Mouse (Mus musculus) olfactory bulb, adult 2 months (tissue): ENCODE measurements around the gene Trim62. TPM values are rescaled to one million over a fixed set of nuclear protein-coding genes. Genes with fewer than 3 reads are reported as not detected.

Experiments used
- H3K27ac ChIP-seq: fragments of 200-500 bp; 2 replicates; pipeline ENCODE4 v1.5.1; 2012; ENCODE audit warnings: low read depth, low read length; ENCODE audit not compliant: insufficient read depth
- H3K4me1 ChIP-seq: fragments of 200-500 bp; 2 replicates; pipeline ENCODE4 v1.6.1; 2012; ENCODE audit warnings: low read length; ENCODE audit not compliant: control insufficient read depth, insufficient read depth
- H3K4me3 ChIP-seq: fragments of 200-500 bp; 2 replicates; pipeline ENCODE4 v1.5.1; 2012; ENCODE audit warnings: mild to moderate bottlenecking, low read depth, low read length, moderate library complexity; ENCODE audit not compliant: insufficient read depth
- CTCF ChIP-seq: fragments of 200-500 bp; IDR thresholded peaks from 2 replicates; pipeline ENCODE4 v1.5.1; 2012; ENCODE audit warnings: low read depth, mild to moderate bottlenecking, low read length, moderate library complexity; ENCODE audit not compliant: insufficient read depth
- POLR2A ChIP-seq: fragments of 200-500 bp; IDR thresholded peaks from 2 replicates; pipeline ENCODE4 v1.6.1; 2012; ENCODE audit warnings: mild to moderate bottlenecking, low read depth, low read length, moderate library complexity; ENCODE audit not compliant: insufficient read depth
- WGBS: fragments of 180-500 bp; shearing (Covaris S2); methylation state at CpG from one replicate; pipeline ENCODE4 v1.1.7; 2018; 5-methylcytosine and 5-hydroxymethylcytosine counted together
- polyA plus RNA-seq: library from polyadenylated mRNA; stranded (reverse); fragments of >200 nt; gene quantifications from 2 replicates; pipeline ENCODE4 v1.2.4, GENCODE M21; 2012; ENCODE audit warnings: low replicate concordance; ENCODE audit not compliant: missing spikeins, insufficient read depth, insufficient read length

Trim62 gene
- polyA plus RNA-seq, 1 experiment: not detected

- WGBS: 91% methylated on average over 17 of the region's 17 CpGs
- Histone ChIP-seq H3K27ac (no peak overlapping the region), H3K4me1 (peaks cover 39% of the 10 kb centered on the region), H3K4me3 (no peak overlapping the region)
- TF ChIP-seq CTCF (no peak), POLR2A (no peak)
These were observed 76.3 kb downstream of the Trim62 start for GRCm38 (mm10) chr4:128959676-128960075.

Other genes with a start within 250 kb of the Trim62 start
- not detected in 2 replicates for gene Phc2, start 228.9 kb upstream of the Trim62 start, polyA plus RNA-seq
- gene A3galt2, start 128.2 kb upstream of the Trim62 start, polyA plus RNA-seq: not detected in 2 replicates
- not detected in 2 replicates for gene Zfp362, start 77.5 kb upstream of the Trim62 start, polyA plus RNA-seq
- not detected in 2 replicates for gene Azin2, start 78.9 kb downstream of the Trim62 start, polyA plus RNA-seq
- gene Ak2, start 108.4 kb downstream of the Trim62 start, polyA plus RNA-seq: 173 TPM in 1 of 2 replicates, not detected in the other
- gene Rnf19b, start 174.7 kb downstream of the Trim62 start, polyA plus RNA-seq: not detected in 2 replicates
- not detected in 2 replicates for gene Tmem54, start 222.0 kb downstream of the Trim62 start, polyA plus RNA-seq
- not detected in 2 replicates for gene Hpca, start 238.5 kb downstream of the Trim62 start, polyA plus RNA-seq